Mouse (Mus musculus) testis, postnatal 10 days (tissue): ENCODE data around the gene Timm8b.

Experiments used
- DNase-seq: peaks from one replicate; pipeline ENCODE4 v3.0.0; 2021; ENCODE audit warnings: low spot score

Timm8b gene

GRCm38 (mm10) chr9:50603189-50603997 lies at the start of gene Timm8b, which contains the start of gene Sdhd:
TSS of gene Timm8b (plus strand) at chr9:50603910.
TSS of gene Sdhd (minus strand) at chr9:50603812.
- DNase-seq: peak; percentile 91

- no peak for DNase-seq
Observed at GRCm38 (mm10) chr9:50554241-50555093, 49.2 kb upstream of the Timm8b start, which contains the start of gene Il18. TSS of gene Il18 (plus strand) at chr9:50554827.

- DNase-seq: no peak
Observed at GRCm38 (mm10) chr9:50555094-50555446, 48.6 kb upstream of the Timm8b start, which contains the start of gene Bco2. TSS of gene Bco2 (minus strand) at chr9:50555181.

- peak; percentile 47 for DNase-seq
Observed at GRCm38 (mm10) chr9:50561145-50561917, 42.4 kb upstream of the Timm8b start, which contains the start of gene Tex12. TSS of gene Tex12 (minus strand) at chr9:50561325.

GRCm38 (mm10) chr9:50561918-50562360 lies 41.8 kb upstream of the Timm8b start:
- DNase-seq: no peak

- no peak for DNase-seq
Observed at GRCm38 (mm10) chr9:50565173-50565572, 38.5 kb upstream of the Timm8b start.

GRCm38 (mm10) chr9:50565940-50566339 lies 37.8 kb upstream of the Timm8b start:
- DNase-seq: no peak

- no peak for DNase-seq
Observed at GRCm38 (mm10) chr9:50567372-50567771, 36.3 kb upstream of the Timm8b start.

- DNase-seq: no peak
Observed at GRCm38 (mm10) chr9:50567881-50568280, 35.8 kb upstream of the Timm8b start.

GRCm38 (mm10) chr9:50569599-50570525 lies 33.8 kb upstream of the Timm8b start:
- DNase-seq: no peak

GRCm38 (mm10) chr9:50580370-50580769 lies 23.3 kb upstream of the Timm8b start:
- no peak for DNase-seq

- DNase-seq: no peak
Observed at GRCm38 (mm10) chr9:50585145-50585818, 18.4 kb upstream of the Timm8b start.

GRCm38 (mm10) chr9:50586955-50587354 lies 16.8 kb upstream of the Timm8b start:
- DNase-seq: no peak

GRCm38 (mm10) chr9:50590856-50591518 lies 12.7 kb upstream of the Timm8b start:
- no peak for DNase-seq

- DNase-seq: no peak
Observed at GRCm38 (mm10) chr9:50592955-50593354, 10.8 kb upstream of the Timm8b start.

GRCm38 (mm10) chr9:50593544-50593943 lies 10.2 kb upstream of the Timm8b start:
- DNase-seq: peak; percentile 50

- DNase-seq: no peak
Observed at GRCm38 (mm10) chr9:50594794-50595417, 8.8 kb upstream of the Timm8b start.

GRCm38 (mm10) chr9:50596973-50597372 lies 6.7 kb upstream of the Timm8b start:
- DNase-seq: no peak

- no peak for DNase-seq
Observed at GRCm38 (mm10) chr9:50601536-50601935, 2.2 kb upstream of the Timm8b start.
